Mouse (Mus musculus): ENCODE measurements around the gene Ankrd39. TPM values are rescaled to one million over a fixed set of nuclear protein-coding genes. Genes with fewer than 3 reads are reported as not detected.

Gene Ankrd39
- total and polyA plus RNA-seq, 2 experiments from 2014 or later = 30.4 to 34.3 TPM

DNA sequence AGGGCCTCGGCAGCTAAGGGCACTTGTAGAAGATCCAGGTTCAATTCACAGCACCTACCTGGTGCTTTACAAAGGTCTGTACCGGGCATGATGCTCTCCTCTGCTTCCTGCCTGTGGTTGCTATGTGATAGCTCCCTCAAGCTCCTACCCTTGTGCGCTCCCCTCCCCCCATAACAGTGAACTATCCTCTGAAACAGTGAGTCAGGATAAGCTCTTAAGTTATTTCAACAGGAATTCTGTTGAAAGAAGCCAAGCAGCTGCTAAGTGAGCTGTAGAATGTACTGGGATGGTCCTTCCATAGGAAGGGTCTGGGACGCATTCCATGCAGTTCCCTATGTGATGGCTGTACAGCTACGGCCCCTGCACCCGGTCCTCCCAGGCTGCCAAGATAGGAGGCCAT lies 13.7 kb downstream of the Ankrd39 start:
- H3K9ac ChIP-seq (replicated peaks; ENCODE audit: low read length, poor library complexity, severe bottlenecking) = no peak overlapping the region
- 88% methylated on average over 6 of the region's 6 CpGs for WGBS
- no peak overlapping the region for H3K27ac ChIP-seq (ENCODE audit: low read depth, low read length)

GRCm38 (mm10) chr1:36531461-36531860 lies 15.8 kb downstream of the Ankrd39 start:
- Histone ChIP-seq H3K27me3 (ENCODE audit: insufficient read depth, low read length) (no peaks in the 10 kb centered on the region), H3K4me3 (ENCODE audit: low read depth, low read length) (no peak overlapping the region), H3K4me1 (ENCODE audit: insufficient read depth, low read length) (no peaks in the 10 kb centered on the region), H3K4me2 (ENCODE audit: low read depth, low read length, poor library complexity, severe bottlenecking) (no peak overlapping the region), H3K27ac (ENCODE audit: low read depth, low read length) (no peak overlapping the region), H3K36me3 (ENCODE audit: insufficient read depth, low read length) (peaks cover 3% of the 10 kb centered on the region; the same call in 1 of the 2 replicates), H3K9me3 (ENCODE audit: low read length) (no peaks in the 10 kb centered on the region), H3K9ac (replicated peaks; ENCODE audit: low read length, poor library complexity, severe bottlenecking) (no peak overlapping the region)
- no peak for TF ChIP-seq CTCF (IDR thresholded peaks at IDR 0.05)
- DNase-seq (ENCODE audit: low spot score) (no peak), ATAC-seq (ENCODE audit: low FRiP score) (no peak)
- WGBS = 90% methylated on average over 12 of the region's 12 CpGs

More for the DNA sequence above, 13.7 kb downstream of the Ankrd39 start:
- ATAC-seq (ENCODE audit: low FRiP score) (no peak), DNase-seq (ENCODE audit: low spot score) (no peak)
- no peak for TF ChIP-seq CTCF (IDR thresholded peaks at IDR 0.05)
- Histone ChIP-seq H3K4me3 (ENCODE audit: low read depth, low read length) (no peak overlapping the region), H3K27me3 (ENCODE audit: insufficient read depth, low read length) (no peaks in the 10 kb centered on the region), H3K9me3 (ENCODE audit: low read length) (no peaks in the 10 kb centered on the region), H3K4me2 (ENCODE audit: low read depth, low read length, poor library complexity, severe bottlenecking) (no peak overlapping the region), H3K36me3 (ENCODE audit: insufficient read depth, low read length) (peaks cover 9% of the 10 kb centered on the region), H3K4me1 (ENCODE audit: insufficient read depth, low read length) (no peaks in the 10 kb centered on the region)

- no peak overlapping the region for H3K27ac ChIP-seq (ENCODE audit: low read depth, low read length)
- ATAC-seq (ENCODE audit: low FRiP score) (no peak), DNase-seq (ENCODE audit: low spot score) (no peak)
- H3K36me3 ChIP-seq (ENCODE audit: insufficient read depth, low read length) = peaks cover 4% of the 10 kb centered on the region
- H3K27me3 ChIP-seq (ENCODE audit: insufficient read depth, low read length) = no peaks in the 10 kb centered on the region
- 91% methylated on average over 7 of the region's 7 CpGs for WGBS
- H3K9ac ChIP-seq (replicated peaks; ENCODE audit: low read length, poor library complexity, severe bottlenecking) = no peak overlapping the region
- H3K9me3 ChIP-seq (ENCODE audit: low read length) = no peaks in the 10 kb centered on the region
- no peak overlapping the region for H3K4me2 ChIP-seq (ENCODE audit: low read depth, low read length, poor library complexity, severe bottlenecking)
- no peak for TF ChIP-seq CTCF (IDR thresholded peaks at IDR 0.05)
- H3K4me3 ChIP-seq (ENCODE audit: low read depth, low read length) = no peak overlapping the region
- no peaks in the 10 kb centered on the region for H3K4me1 ChIP-seq (ENCODE audit: insufficient read depth, low read length)
Measured at GRCm38 (mm10) chr1:36530962-36531361, 16.3 kb downstream of the Ankrd39 start.

GRCm38 (mm10) chr1:36530485-36530884 lies 16.8 kb downstream of the Ankrd39 start:
- ATAC-seq (ENCODE audit: low FRiP score) = no peak
- H3K4me2 ChIP-seq (ENCODE audit: low read depth, low read length, poor library complexity, severe bottlenecking) = no peak overlapping the region
- TF ChIP-seq CTCF (IDR thresholded peaks at IDR 0.05) = no peak

GRCm38 (mm10) chr1:36529875-36530274 lies 17.4 kb downstream of the Ankrd39 start:
- Histone ChIP-seq H3K4me2 (ENCODE audit: low read depth, low read length, poor library complexity, severe bottlenecking) (no peak overlapping the region), H3K4me1 (ENCODE audit: insufficient read depth, low read length) (no peaks in the 10 kb centered on the region), H3K9ac (replicated peaks; ENCODE audit: low read length, poor library complexity, severe bottlenecking) (no peak overlapping the region), H3K36me3 (ENCODE audit: insufficient read depth, low read length) (peaks cover 15% of the 10 kb centered on the region), H3K27me3 (ENCODE audit: insufficient read depth, low read length) (no peaks in the 10 kb centered on the region), H3K27ac (ENCODE audit: low read depth, low read length) (no peak overlapping the region), H3K4me3 (ENCODE audit: low read depth, low read length) (no peak overlapping the region), H3K9me3 (ENCODE audit: low read length) (no peaks in the 10 kb centered on the region)
- no peak for TF ChIP-seq CTCF (IDR thresholded peaks at IDR 0.05)
- no peak for DNase-seq (ENCODE audit: low spot score)
- whole genome bisulfite sequencing = 90% methylated on average over 4 of the region's 4 CpGs
- ATAC-seq (ENCODE audit: low FRiP score) = no peak

More at GRCm38 (mm10) chr1:36530485-36530884, 16.8 kb downstream of the Ankrd39 start:
- Histone ChIP-seq H3K27ac (ENCODE audit: low read depth, low read length) (no peak overlapping the region), H3K9ac (replicated peaks; ENCODE audit: low read length, poor library complexity, severe bottlenecking) (no peak overlapping the region), H3K4me1 (ENCODE audit: insufficient read depth, low read length) (no peaks in the 10 kb centered on the region), H3K27me3 (ENCODE audit: insufficient read depth, low read length) (no peaks in the 10 kb centered on the region), H3K4me3 (ENCODE audit: low read depth, low read length) (no peak overlapping the region), H3K9me3 (ENCODE audit: low read length) (no peaks in the 10 kb centered on the region), H3K36me3 (ENCODE audit: insufficient read depth, low read length) (peaks cover 9% of the 10 kb centered on the region)
- DNase-seq (ENCODE audit: low spot score) = no peak
- WGBS = 71% methylated on average over 8 of the region's 8 CpGs

GRCm38 (mm10) chr1:36529274-36529673 lies 18.0 kb downstream of the Ankrd39 start:
- no peak overlapping the region for H3K4me2 ChIP-seq (ENCODE audit: low read depth, low read length, poor library complexity, severe bottlenecking)
- DNase-seq (ENCODE audit: low spot score) = no peak
- no peak overlapping the region for H3K9ac ChIP-seq (replicated peaks; ENCODE audit: low read length, poor library complexity, severe bottlenecking)
- H3K36me3 ChIP-seq (ENCODE audit: insufficient read depth, low read length) = peaks cover 21% of the 10 kb centered on the region
- WGBS = 95% methylated on average over 4 of the region's 4 CpGs
- H3K27ac ChIP-seq (ENCODE audit: low read depth, low read length) = no peak overlapping the region
- H3K27me3 ChIP-seq (ENCODE audit: insufficient read depth, low read length) = no peaks in the 10 kb centered on the region
- H3K9me3 ChIP-seq (ENCODE audit: low read length) = no peaks in the 10 kb centered on the region
- ATAC-seq (ENCODE audit: low FRiP score) = no peak
- H3K4me3 ChIP-seq (ENCODE audit: low read depth, low read length) = no peak overlapping the region
- TF ChIP-seq CTCF (IDR thresholded peaks at IDR 0.05) = no peak
- H3K4me1 ChIP-seq (ENCODE audit: insufficient read depth, low read length) = no peaks in the 10 kb centered on the region

Data from midbrain, postnatal 0 days (tissue).